Mouse (Mus musculus) liver, embryonic 11.5 days (tissue): ENCODE measurements at regions not wholly inside any gene's neighbourhood (a gene's known extent, or its start where the extent isn't known, plus 50 kb on each side); places are given as distances from the start of the nearest gene placed in this dataset.

Experiments
- ATAC-seq: fragments of 200-750 bp; cut with Nextera tagmentation; replicated peaks from 2 replicates; pipeline ENCODE4 v1.8.0; 2017; ENCODE audit warnings: moderate number of reproducible peaks, mild to moderate bottlenecking, moderate TSS enrichment, moderate library complexity; ENCODE audit not compliant: low FRiP score
- DNase-seq: peaks from one replicate; pipeline ENCODE4 v3.0.0-alpha.2; 2017; ENCODE audit warnings: low spot score
- H3K27ac ChIP-seq: fragments of 300-500 bp; sonication (generic); 2 replicates; pipeline ENCODE4 v1.5.1; 2014; ENCODE audit warnings: mild to moderate bottlenecking, low read depth, low read length, control low read depth
- H3K27me3 ChIP-seq: fragments of 300-500 bp; sonication (generic); replicated peaks from 2 replicates; pipeline ENCODE4 v1.6.1; 2014; ENCODE audit warnings: low read length, mixed read lengths; ENCODE audit not compliant: control insufficient read depth, insufficient read depth
- H3K36me3 ChIP-seq: fragments of 300-500 bp; sonication (generic); 2 replicates; pipeline ENCODE4 v1.6.1; 2014; ENCODE audit warnings: mild to moderate bottlenecking, low read length, moderate library complexity, mixed read lengths; ENCODE audit not compliant: control insufficient read depth, insufficient read depth
- H3K4me1 ChIP-seq: fragments of 300-500 bp; sonication (generic); replicated peaks from 2 replicates; pipeline ENCODE4 v1.6.1; 2014; ENCODE audit warnings: low read length, mixed read lengths; ENCODE audit not compliant: control insufficient read depth, insufficient read depth
- H3K4me2 ChIP-seq: fragments of 300-500 bp; sonication (generic); 2 replicates; pipeline ENCODE4 v1.6.1; 2014; ENCODE audit warnings: mild to moderate bottlenecking, control low read depth, moderate library complexity
- H3K4me3 ChIP-seq: fragments of 300-500 bp; sonication (generic); 2 replicates; pipeline ENCODE4 v1.5.1; 2014; ENCODE audit warnings: low read depth, low read length, control low read depth
- H3K9ac ChIP-seq: fragments of 300-500 bp; sonication (generic); 2 replicates; pipeline ENCODE4 v1.6.1; 2014; ENCODE audit warnings: low read depth, low read length, control low read depth
- H3K9me3 ChIP-seq: fragments of 300-500 bp; sonication (generic); 2 replicates; pipeline ENCODE4 v1.6.1; 2016; ENCODE audit warnings: low read length, inconsistent platforms, mixed read lengths; ENCODE audit not compliant: control insufficient read depth
- WGBS: fragments of 180-500 bp; shearing (Covaris S2); extraction: QIAGEN DNeasy Blood & Tissue Kit; methylation state at CpG from one replicate; pipeline ENCODE4 v1.1.7; 2014; 5-methylcytosine and 5-hydroxymethylcytosine counted together

DNA sequence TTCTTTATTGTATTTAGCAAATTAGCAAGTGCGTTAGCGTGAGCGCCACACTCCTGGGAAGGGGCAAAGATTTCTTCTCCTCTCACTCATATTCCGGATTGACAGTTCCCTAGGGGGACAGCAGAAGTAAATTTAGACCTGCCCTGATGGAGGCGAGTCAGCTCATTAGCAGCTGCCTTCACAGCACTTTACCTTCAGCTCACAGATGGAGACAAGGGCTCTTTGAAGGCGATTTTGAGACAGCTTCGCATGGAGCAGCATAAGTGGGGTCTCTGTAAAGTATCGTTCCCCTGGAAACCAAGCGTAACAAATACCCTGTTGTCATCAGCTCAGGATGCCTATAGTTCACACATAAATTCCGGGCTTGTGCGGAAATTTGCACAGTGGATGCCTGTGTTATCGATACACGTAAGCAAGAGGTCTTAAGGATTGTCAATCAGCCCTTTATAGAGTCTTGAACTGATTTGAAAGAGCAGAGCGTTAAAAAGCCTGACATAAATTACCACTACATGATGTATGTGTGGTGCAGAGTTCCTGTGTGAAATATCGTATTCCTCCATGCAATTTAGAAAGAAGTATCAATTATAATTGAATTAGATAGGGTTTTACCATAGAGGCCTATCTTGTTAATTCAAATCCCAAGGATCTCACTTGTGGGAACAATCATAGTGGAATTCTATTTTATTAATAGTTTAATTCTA lies 86.6 kb upstream of the Tmprss15 start:
- DNase-seq (no peak), ATAC-seq (no peak)
- H3K36me3 ChIP-seq: no peaks in the 10 kb centered on the region
- no peaks in the 10 kb centered on the region for H3K27me3 ChIP-seq
- no peak overlapping the region for H3K9ac ChIP-seq
- H3K9me3 ChIP-seq: no peaks in the 10 kb centered on the region
- no peak overlapping the region for H3K4me2 ChIP-seq
- no peak overlapping the region for H3K27ac ChIP-seq
- H3K4me1 ChIP-seq: no peaks in the 10 kb centered on the region
- WGBS: 83% methylated on average over 15 of the region's 15 CpGs
- no peak overlapping the region for H3K4me3 ChIP-seq

DNA sequence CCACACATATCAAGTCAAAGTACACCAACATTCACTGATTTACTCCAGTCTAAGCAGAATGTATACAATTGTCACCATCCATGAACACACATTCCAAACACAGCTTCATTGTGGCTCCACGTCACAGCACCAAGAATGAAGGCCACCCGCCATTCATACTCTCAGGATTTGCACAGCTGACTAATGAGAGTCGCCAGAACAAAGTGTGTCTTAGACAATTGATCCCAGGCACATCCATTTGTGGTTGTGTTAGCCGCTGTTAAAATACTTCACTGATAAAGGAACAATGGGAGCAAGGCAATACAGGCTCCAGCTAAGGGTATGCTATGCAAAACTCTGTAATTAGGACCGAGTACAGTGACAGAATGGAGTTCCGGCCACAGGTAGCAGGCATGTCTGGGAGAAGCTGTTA lies 85.9 kb upstream of the Tmprss15 start:
- WGBS: 71% methylated on average over 6 of the region's 6 CpGs
- H3K4me3 ChIP-seq: no peak overlapping the region
- no peaks in the 10 kb centered on the region for H3K36me3 ChIP-seq
- no peaks in the 10 kb centered on the region for H3K4me1 ChIP-seq
- H3K9ac ChIP-seq: no peak overlapping the region
- no peak for ATAC-seq
- DNase-seq: no peak
- no peaks in the 10 kb centered on the region for H3K9me3 ChIP-seq
- no peak overlapping the region for H3K27ac ChIP-seq
- no peaks in the 10 kb centered on the region for H3K27me3 ChIP-seq
- H3K4me2 ChIP-seq: no peak overlapping the region

DNA sequence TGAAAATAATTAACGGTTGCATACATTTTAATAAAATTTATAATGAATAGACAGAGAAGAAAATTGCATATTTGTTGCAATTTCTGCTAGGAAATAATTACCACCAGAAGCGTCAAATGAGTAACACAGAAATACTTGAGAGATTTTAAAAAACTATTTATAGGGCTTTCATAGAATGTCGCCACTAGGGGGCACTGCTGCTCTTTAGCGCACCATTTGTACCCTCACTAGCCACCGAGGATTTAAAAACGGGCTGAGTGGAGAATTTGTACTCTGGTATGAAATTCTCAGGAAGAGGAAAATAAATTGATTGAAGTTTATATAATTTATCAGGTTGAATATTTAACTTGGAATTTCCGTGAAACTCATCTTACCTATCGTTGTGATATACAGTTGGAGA lies 77.3 kb upstream of the Tmprss15 start:
- Histone ChIP-seq H3K9ac (no peak overlapping the region), H3K27ac (no peak overlapping the region), H3K36me3 (no peaks in the 10 kb centered on the region), H3K27me3 (no peaks in the 10 kb centered on the region), H3K4me3 (no peak overlapping the region), H3K4me2 (no peak overlapping the region), H3K4me1 (no peaks in the 10 kb centered on the region), H3K9me3 (no peaks in the 10 kb centered on the region)
- ATAC-seq: no peak
- WGBS: 20% methylated on average over 8 of the region's 8 CpGs
- DNase-seq: peak; percentile 34

DNA sequence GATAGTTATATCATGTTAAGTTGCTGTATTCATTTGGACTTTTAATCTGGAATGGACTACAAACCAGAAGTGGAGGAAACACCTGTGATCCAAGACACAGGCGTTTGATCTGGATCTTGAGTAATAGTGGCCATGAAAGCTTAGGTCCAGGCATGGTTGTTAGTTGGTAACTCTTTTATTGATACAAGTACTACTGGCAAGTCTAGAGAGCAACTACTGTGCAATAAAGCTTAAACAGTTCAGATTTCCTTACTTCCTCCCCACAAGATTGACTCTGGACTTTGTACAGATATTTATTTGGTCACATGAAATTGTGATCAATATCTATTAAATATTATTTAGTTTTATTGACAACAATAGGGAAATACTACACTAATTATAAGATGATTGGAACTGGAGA lies 51.9 kb upstream of the Tmprss15 start:
- Histone ChIP-seq H3K4me3 (no peak overlapping the region), H3K36me3 (no peaks in the 10 kb centered on the region), H3K9me3 (no peaks in the 10 kb centered on the region), H3K9ac (no peak overlapping the region), H3K4me1 (no peaks in the 10 kb centered on the region), H3K27ac (no peak overlapping the region), H3K27me3 (no peaks in the 10 kb centered on the region), H3K4me2 (no peak overlapping the region)
- DNase-seq (no peak), ATAC-seq (no peak)
- WGBS: 79% methylated on average over 1 of the region's 1 CpGs
